Comparison of ENCODE assay signal across 17 mouse cellular contexts in genomic region chr5:108224077-108224476, GRCm38 (mm10).
"Had no signal": no experiment of that assay in that cellular context is flagged by ENCODE, and none has a peak within 500 bp of the region (broad histone marks: within the 10 kb centered on the region; RNA-seq: fewer than 3 reads in every experiment).

No protein-coding gene starts in this region.

- H3K27me3 ChIP-seq: midbrain, embryonic 12.5 days; neural tube, embryonic 13.5 days; neural tube, embryonic 15.5 days had no signal

- ATAC-seq: midbrain, embryonic 16.5 days had no signal

- H3K9me3 ChIP-seq: midbrain, embryonic 10.5 days; midbrain, embryonic 12.5 days; neural tube, embryonic 13.5 days; neural tube, embryonic 15.5 days had no signal

- H3K27ac ChIP-seq: midbrain, embryonic 10.5 days; midbrain, embryonic 12.5 days; neural tube, embryonic 13.5 days; neural tube, embryonic 15.5 days had no signal

- H3K4me2 ChIP-seq: lung, embryonic 14.5 days; midbrain, embryonic 12.5 days; neural tube, embryonic 13.5 days; neural tube, embryonic 15.5 days had no signal

- H3K36me3 ChIP-seq: midbrain, embryonic 12.5 days; neural tube, embryonic 13.5 days; neural tube, embryonic 15.5 days had no signal

- DNase-seq: lung, adult 18-20 months; lung, embryonic 14.5 days; lung, postnatal 10 days; lung, postnatal 4 days; midbrain, embryonic 14.5 days; retina, postnatal 1 day; right cerebral cortex, adult 18-20 months; right cerebral cortex, postnatal 14 days; thymus, adult 18-20 months; thymus, postnatal 14 days; thymus, postnatal 36 days had no signal

- H3K4me3 ChIP-seq: midbrain, embryonic 10.5 days; midbrain, embryonic 12.5 days; myocyte; neural tube, embryonic 13.5 days; neural tube, embryonic 15.5 days had no signal

- H3K4me1 ChIP-seq: midbrain, embryonic 10.5 days; midbrain, embryonic 12.5 days; neural tube, embryonic 13.5 days; neural tube, embryonic 15.5 days had no signal

- H3K9ac ChIP-seq: lung, embryonic 14.5 days; midbrain, embryonic 12.5 days; neural tube, embryonic 13.5 days; neural tube, embryonic 15.5 days had no signal
